Mouse (Mus musculus) frontal cortex, postnatal 10 days (tissue): ENCODE measurements at regions not wholly inside any gene's neighbourhood (a gene's known extent, or its start where the extent isn't known, plus 50 kb on each side); places are given as distances from the start of the nearest gene placed in this dataset.
"Not testable (repeated sequence)": the region's sequence is repeated elsewhere in the genome, so short reads cannot be mapped to it uniquely, and the experiment has no call there.

Source experiments
- DNase-seq, 2 experiments: peaks; one replicate each; pipeline ENCODE4 v3.0.0; 2022; ENCODE audit warnings: low spot score in 2 of 2, mixed read lengths in 1 of 2

DNA sequence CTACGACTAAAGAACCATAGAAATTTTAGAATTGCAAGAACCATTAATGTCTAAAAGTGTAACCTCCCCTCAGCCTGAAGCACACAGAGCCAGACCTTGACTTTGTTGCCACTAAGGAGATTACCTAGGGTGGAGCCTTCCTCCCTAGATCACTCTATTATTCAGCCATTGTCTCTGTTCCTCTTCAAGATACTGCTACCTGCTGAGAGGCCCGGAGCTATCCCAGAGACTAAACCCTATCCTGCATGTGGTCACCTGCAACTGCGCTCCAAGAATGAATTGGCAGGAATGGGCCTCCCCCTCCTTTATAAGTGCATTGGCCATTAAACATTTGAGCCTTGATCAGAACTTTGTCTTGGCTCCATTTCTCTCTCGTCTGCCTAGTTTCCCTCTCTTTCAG, 286.0 kb upstream of the Adamts5 start:
- not testable (repeated sequence) for DNase-seq

DNA sequence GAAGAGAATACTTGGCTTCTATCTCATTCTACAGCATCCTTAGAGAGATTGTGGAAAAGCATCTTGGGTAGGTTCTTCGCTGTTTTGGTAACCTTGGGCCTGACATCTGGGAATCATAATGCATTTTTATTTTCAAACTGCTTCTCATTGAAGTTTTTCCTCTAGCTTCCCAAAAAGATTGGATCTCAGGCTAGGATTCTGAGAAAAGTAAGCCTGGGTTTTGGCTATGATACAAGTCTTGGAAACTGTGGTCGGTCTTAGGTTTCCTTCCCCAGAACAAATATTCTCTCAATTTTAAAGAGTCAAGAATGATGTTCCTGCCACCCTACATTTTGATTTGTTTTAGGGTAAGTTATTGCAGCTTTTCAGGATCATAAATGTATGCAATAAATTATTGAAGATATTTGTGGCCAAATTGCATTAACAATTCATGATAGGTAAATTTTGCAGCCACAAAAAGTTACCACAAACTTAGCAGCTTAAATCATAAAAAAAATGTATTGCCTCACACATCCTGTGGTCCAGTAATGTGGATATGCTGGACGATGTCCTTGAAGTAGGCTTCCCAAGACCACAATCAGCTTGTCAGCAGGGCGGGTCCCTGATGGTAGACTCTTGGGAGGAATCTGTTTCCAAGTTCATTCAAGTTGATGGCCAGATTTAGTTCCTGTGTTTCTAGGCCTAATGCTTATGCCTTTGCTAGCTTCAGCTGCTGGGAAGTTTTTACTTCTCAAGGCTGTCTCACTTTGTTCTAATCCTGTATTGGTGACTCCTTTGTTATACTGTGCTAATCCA, 257.6 kb upstream of the Adamts5 start:
- DNase-seq: no peak

DNA sequence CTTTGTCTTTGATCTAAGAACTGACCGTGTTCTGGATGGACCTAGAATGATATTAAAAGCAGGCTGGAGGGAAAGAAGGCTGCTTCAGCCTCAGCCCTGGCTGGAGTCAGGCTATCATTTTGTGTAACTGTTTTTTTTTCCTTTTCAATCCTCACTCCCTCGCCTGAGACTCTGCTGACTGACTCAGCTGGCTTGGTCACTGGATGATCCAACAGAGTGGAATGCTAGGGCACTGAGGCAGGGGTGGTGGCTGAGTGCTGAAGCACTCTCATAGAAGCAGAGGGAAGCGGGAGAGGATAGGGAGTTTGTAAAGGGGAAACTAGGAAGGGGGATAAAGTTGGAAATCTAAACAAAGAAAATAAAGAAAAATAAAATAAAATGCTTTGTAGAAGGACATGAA, 236.5 kb upstream of the Adamts5 start:
- no peak for DNase-seq

DNA sequence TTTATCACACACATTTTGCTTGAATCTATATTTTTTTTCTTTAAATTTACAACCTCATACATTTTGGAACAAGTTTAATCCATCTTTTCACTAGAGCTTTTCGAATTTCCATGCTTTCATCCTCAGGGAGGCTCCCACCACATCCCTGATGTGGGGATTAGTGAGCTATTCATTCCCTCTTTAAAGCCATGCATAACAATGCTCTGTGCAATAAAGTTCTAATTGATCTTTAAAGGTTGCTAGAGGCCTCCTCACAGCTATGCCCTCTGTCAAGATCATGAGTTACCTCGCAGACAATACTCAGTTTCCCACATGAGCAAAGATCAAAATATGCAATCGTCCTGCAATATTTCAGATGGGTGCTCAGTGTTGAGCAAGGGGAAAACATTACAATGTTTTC, 234.5 kb upstream of the Adamts5 start:
- DNase-seq: no peak

DNA sequence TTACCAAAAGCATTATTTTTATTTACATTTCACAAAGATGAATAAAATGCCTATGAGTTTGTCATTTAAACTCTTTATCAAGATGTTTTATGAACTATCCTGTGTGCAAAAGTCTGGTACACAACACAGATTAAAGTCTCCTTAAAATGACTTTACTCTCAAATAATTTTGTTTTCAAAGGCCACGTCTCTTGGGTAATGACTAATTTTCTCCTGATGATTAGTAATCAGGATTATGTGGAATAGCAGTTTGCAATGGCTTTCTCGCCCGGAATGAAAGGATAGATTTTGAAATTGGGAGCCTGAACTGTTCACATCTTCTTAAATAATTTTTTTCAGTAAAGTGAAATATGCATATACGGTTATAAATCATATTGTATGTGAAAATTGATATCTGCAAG, 225.8 kb upstream of the Adamts5 start:
- no peak for DNase-seq

DNA sequence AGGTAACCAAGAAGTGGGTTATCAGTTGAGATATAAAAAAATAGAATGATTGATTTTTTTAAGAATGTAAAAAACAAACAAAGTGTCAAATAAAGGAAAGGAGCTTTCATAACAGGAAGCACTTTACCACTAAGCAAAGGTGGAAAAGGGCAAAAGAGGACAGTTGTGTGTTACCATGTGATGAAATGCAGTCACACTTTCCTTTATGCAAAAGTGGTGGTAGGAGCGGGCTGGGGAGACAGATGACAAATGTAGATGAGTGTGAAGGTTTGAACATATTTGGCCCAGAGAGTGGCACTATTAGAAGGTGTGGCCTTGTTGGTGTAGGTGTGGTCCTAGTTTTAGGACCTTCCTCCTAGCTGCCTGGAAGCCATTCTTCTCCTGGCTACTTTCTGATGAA, 222.6 kb upstream of the Adamts5 start:
- DNase-seq: no peak

DNA sequence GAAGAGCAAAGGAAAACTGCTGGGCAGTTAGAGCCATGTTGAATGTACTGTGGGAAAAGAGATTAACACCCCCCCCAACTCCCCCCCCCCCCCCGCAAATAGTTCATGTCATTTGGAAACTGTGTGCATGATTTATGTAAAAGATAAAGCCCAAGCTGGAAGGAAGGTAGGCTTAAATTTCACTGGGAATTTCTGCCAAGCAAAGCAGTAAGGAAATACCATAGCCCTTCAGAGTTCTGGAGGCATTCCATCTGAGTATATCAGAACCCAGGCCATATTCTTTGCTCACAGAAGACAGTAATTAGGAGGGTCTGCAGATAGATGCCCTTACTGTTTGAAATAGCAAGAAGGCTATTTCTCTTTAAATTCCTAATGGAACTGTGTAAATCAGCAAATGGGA, 221.3 kb upstream of the Adamts5 start:
- no peak for DNase-seq

DNA sequence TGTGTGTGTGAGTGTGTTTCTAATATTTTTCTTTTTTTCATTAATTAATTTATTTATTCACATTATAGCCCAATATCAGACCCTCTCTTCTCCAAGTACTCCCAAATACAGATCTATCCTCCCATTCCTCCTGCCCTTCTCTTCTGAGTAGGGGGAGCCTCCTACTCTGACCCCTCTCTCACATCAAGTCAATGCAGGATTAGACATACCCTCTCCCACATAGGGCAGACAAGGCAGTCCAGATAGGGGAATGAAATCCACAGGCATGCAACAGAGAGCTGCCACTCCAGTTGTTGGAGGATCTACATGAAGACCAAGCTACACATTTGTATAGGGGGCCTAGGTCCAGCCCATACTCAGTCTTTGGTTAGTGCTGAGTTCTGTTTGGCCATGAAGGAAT, 216.3 kb upstream of the Adamts5 start:
- no peak for DNase-seq

DNA sequence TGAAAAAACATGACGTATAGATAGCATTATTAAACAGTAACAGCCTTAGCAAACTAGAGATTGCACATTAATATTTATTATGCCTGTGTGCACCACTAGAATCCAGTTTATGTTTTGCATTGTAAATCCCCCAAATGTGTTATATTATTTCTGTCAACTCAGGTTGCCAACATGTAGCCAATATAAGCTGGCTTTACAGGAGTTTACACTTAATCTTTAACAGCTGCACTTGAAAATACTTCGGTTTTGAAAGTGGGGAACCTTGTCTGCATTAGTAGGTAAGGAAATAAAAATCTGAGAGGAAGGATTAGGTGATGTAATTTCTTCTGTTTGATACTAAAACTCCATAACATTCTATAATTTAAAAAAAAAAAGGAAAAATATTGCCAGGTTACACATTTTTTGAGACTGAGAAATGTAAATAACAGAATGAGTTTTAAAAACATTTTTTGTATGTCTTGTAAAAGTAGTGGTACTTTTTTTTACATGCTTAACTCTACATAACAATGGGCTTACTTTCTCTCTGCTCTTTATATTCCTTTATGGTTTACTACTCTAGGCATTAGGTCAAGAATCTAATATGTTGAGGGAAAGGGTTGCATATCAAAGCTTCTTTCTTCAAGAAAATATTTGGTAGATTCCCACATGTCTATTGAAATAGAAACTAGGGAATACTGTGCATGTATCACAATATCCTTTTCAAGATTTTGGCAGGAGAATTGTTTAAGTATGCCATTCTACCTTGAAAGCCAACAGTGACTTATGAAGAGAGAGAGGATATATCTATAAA, 214.2 kb upstream of the Adamts5 start:
- DNase-seq: no peak

DNA sequence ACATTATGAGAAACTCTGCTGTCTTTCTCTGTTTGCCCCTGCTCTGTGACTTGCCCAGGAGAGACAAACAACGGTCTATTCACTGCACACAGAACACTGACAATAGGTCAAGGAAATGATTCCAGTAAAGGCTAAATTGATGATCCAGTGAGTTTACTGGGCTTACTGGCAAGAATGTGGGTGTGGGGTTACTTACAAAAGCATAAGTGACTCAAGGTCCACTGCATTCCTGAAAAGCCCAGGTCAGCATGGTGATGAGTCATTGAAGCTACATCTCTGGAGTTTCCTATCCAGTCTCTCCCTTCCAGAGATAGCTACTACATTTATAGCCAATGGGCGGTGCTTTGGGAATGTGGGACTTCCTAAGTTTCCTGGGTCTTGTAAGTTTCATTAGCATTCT, 192.8 kb upstream of the Adamts5 start:
- DNase-seq: no peak

DNA sequence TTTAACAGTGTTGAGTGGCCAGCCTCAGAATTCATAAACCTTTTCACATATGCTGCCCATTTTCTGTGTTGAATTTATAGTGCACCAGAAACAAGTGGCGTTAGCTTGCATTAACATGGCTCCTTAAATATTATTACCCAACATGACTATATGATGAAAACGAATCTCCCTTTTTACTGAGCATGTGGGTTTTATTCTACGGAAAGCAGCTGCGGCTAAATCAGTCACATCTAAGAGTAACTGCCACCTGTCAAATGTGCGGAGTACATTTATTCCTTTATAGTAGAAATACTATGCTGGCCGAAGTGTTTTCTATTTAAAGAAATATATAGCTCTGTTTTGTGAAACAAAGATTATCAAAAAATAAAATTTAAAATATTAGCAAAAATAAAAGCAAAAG, 188.5 kb upstream of the Adamts5 start:
- DNase-seq: no peak

DNA sequence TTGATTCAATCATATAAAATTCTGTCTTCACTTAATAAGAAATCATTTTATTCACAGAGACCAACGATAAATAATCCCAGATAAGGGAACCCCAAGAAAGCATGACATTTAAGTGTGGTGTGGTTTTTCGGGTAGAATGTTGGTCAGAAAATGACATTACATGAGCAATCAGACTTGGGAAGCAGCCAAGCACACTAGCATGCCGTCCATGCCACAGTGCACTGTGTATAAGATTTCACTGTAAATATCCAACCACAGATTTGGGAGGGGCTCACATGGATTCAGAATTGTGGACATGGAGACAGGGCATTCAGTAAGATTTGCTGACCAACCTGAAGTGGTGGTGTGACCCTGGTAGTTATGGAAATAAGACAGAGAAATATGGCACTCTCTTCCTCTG, 185.8 kb upstream of the Adamts5 start:
- no peak for DNase-seq

DNA sequence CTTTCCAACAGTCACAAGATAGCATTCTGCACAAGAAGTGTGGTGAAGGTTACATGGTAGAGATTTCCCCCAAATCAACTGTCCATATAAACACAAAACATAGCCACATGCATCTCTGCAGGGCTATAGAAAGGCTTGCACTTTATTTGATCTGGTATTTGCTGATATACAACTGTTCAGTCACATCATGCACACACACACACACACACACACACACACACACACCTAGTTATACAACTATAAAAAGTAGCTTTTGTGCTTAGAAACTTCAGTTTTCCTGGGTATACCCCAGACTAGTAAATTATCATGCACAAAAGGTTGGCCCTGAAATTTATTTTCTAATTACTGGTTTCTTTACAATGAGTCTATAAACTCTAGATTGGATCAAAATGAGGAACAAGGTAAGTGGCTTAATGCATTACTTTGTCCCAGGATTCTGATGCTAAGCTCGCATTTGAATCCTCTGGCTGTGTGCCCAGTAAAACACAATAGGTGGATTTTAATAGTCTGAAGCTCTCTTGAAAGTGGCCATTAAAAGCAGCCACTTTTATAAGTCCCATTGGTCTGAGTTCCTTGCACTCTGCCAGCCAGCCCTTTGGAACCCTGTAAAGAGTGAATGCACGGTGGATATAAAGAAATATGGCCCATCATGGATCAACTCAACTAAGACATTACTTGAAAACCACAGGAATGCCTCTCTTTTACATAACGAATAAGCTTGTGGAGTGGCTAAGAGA, 166.2 kb upstream of the Adamts5 start:
- DNase-seq: no peak

DNA sequence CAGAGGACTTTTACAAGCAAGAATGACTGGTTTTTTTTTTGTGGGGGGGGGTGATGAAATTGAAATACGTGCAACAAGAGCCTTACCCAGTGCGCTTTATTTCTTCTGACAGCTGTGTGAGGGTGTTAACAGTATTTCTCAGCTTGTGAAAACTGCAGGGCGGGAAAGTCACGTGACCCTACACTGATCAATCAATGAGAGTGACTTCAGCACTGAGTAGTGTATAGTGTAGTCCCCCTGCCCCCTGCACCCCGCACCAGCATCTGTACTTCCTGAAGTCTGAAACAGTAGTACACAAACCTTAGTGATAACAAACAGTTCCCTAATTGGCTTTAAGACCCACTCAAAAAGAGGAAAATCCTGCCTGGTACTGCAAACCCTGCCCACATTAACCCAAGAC, 158.5 kb upstream of the Adamts5 start:
- no peak for DNase-seq

DNA sequence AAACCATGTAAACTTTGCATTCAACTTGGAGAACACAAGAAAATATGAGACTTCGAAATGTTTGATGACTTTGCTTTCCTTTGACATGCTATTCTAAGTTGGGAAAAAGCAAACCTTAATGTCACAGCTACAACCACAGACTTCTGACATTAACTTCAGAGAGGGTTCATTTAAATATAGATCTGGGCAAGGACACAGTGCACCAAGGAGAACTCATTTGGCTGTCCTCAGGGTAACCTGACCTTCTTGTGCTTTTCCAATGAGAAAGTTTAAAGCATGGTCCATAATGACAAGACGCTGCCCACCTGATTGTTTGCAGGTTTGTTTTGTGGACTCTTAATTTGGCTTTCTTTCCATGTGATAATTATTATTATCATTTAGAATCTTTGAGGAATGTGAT, 143.1 kb upstream of the Adamts5 start:
- no peak for DNase-seq

DNA sequence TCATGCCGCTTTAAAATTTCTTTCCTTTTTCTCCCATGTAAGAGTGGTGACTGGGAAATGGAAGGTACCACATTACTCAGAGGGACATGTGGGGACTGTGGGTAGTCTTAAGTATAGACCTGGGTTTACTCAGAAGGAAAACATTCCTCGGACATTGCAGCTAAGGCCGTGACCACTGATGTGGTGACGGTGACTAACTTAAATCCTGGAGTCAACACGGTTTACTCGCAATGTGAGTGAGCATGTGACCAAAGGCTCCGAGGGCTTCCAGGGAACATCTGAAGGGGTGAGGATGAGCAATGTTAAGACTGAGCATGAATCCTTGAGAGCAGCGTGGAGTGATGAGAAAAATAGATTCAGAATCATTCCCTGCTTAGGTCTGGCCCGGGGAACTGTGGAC, 133.1 kb upstream of the Adamts5 start:
- DNase-seq: no peak

DNA sequence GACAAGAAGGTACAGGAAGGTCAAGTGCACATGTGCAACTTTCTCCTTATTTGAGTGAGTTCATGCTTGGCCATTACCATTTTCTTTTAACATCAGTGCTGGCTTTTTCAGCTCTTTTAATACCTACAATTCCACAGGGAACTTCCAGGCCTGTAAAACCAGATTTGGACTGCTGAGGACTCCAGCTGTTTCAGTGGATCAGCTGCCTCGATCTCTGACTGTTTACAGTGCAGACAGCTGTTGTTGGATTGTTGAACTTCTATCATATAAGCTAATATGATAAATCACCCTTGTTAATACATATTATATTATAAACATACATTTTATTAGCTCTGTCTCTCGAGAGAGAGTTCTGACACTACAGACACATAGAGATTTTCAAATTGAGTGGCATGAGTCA, 126.1 kb upstream of the Adamts5 start:
- DNase-seq: no peak

DNA sequence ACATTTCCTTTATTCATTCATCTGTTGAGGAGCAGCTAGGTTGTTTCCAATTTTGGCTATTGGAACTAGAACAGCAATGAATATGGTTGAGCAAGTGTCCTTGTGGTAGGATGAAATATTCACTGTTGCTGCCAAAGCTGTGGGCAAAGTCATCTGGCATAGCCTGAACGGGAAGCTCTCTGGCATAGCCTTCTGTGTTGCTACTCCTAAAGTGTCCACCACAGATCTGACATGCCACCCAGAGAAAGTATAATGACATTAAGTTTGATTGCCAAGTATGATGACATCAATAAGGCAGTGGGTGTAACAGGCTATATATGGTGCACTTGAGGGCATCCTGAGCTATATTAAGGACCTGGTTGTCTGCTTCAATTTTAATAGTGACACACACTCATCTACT, 113.7 kb upstream of the Adamts5 start:
- DNase-seq: no peak

DNA sequence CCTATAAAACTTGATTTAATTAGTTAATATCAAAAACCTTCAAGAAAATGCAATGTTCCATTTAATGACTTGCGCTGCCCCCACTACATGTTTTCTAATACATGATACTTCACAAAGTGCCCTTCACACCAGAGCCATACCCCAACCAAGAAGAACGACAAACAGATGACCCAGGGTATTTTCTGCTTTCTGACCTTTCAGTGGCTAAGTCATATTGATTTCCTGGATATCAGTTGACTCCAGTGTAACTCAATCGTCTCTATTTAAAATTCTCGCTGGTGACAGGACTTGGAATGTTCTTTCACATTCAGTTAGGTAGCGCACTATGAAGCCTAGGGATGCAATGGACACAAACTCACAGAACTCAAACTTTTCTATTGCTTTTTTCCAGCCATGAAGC, 109.4 kb upstream of the Adamts5 start:
- DNase-seq: no peak

DNA sequence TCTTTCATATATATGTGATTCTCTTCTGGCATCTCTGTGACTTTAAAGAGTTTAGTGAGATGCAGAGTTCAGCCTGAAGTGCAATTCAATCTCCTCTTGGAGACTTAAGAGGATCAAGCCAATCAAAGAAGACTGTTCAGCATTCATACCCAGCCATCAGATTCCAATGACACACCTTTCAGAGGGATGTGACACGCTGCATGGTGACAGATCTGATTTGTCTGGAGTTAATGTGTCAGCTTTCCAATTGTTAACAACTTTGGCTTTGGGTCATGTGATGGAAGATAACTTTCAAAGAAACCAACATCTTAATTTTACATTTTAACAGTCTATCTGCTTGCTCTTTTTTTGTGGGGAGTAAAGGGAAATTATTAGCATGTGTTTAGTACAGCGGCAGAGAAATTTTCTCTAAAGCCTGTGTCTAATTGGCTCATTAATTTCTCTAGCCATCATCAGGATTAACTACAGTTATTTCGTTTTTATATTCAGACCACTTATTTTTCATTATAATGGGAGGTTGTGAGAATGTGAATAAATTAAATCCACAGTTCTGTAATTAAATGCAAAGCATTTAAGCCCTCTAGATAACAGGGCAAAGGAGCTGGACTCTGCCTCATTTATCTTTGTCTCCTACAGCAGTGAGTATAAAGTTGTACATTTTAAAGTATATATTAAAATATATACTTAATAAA, 108.2 kb upstream of the Adamts5 start:
- no peak for DNase-seq

DNA sequence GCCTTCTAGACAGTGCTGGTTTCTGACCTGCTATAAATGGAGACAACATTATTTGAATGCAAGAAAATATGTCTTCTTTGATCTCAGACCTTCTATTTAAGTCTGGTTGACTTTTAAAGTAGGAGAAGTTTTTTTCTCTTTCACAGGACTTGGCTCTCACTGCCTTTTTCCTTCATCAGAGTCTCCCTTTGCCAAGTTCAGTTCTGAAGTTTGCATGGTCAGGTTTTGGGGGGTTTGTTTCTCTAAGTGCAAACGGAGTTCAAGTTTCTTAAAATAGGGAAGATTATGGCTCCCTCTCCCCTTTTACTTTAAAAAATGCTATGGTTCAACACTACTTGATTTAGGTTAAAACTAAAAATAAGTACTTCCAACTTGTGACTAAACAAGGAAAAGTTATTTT, 106.2 kb upstream of the Adamts5 start:
- DNase-seq: no peak

DNA sequence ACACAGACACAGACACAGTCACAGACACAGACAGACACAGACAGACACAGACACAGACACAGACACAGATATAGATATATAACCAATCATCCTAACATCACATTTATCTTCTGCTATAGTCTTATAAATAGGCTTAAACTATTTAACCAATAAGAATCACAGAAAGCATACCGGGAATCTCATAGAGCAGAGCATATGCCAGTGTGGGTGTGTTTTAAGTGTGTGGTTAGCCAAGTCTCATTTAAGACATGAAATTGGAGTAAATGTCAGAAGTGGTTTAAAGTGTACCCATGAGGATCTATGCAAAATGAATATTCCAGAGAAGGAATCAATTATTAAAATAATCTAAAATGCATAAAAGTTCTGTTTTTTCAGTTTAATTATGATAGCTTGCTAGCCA, 99.2 kb upstream of the Adamts5 start:
- DNase-seq: no peak
